13 mouse cellular contexts compared by ENCODE assay signal in the genomic region with DNA sequence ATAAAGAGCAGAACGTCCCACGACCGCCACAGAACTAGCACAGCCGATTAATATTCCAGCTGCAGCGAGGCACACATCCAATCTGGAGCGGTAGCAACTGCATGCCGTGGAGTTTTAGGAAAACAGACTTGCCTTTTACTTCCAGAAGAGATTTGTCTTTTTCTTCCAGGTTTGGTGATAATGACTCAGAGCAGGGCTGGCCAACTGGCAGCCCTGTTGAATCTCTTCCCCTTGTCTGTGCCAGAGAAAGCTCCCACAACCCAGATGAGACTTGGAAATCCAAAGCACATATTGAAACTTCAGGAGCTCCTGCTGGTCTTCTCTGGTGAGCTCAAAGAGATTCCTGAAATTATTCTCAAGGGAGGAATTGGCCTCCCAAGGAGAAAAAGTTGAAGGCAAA.
DNase-seq lines count a peak whose midpoint lies in the region; ATAC-seq and TF ChIP-seq lines count a peak whose summit lies in the region.
"Had no signal": no experiment of that assay in that cellular context is flagged by ENCODE, and none has a peak within 500 bp of the region (broad histone marks: within the 10 kb centered on the region; RNA-seq: fewer than 3 reads in every experiment).

No protein-coding gene starts in this region.

- H3K4me1 ChIP-seq in hindbrain, postnatal 0 days (ENCODE audit: insufficient read depth, low read length): no peaks in the 10 kb centered on the region
- H3K4me1 ChIP-seq in hindbrain, embryonic 12.5 days: no peaks in the 10 kb centered on the region
- H3K4me1 ChIP-seq in liver, embryonic 12.5 days: no peaks in the 10 kb centered on the region
- H3K4me1 ChIP-seq: intestine, embryonic 15.5 days; midbrain, embryonic 12.5 days; neural tube, embryonic 12.5 days had no signal

- TF ChIP-seq CTCF in hindbrain, postnatal 0 days (IDR thresholded peaks at IDR 0.05; ENCODE audit: low read depth): no peak

- no peaks in the 10 kb centered on the region for H3K9me3 ChIP-seq in hindbrain, postnatal 0 days (ENCODE audit: low read length)
- H3K9me3 ChIP-seq in hindbrain, embryonic 12.5 days (replicated peaks): no peaks in the 10 kb centered on the region
- H3K9me3 ChIP-seq in liver, embryonic 12.5 days (replicated peaks): no peaks in the 10 kb centered on the region
- H3K9me3 ChIP-seq: intestine, embryonic 15.5 days; midbrain, embryonic 12.5 days; neural tube, embryonic 12.5 days had no signal

- no peaks in the 10 kb centered on the region for H3K36me3 ChIP-seq in hindbrain, postnatal 0 days (ENCODE audit: insufficient read depth, low read length)
- H3K36me3 ChIP-seq in hindbrain, embryonic 12.5 days: no peaks in the 10 kb centered on the region
- no peaks in the 10 kb centered on the region for H3K36me3 ChIP-seq in liver, embryonic 12.5 days
- H3K36me3 ChIP-seq: intestine, embryonic 15.5 days; midbrain, embryonic 12.5 days; neural tube, embryonic 12.5 days had no signal

- no peak for ATAC-seq in hindbrain, postnatal 0 days
- ATAC-seq in hindbrain, embryonic 12.5 days (ENCODE audit: low FRiP score): no peak
- peak; percentile 100 for ATAC-seq in frontal cortex, adult (ENCODE audit: low TSS enrichment)
- no peak for ATAC-seq in liver, embryonic 12.5 days
- ATAC-seq: intestine, embryonic 15.5 days had no signal

- DNase-seq in hindbrain, postnatal 0 days (ENCODE audit: low spot score): peak; percentile 12
- peak; percentile 17 for DNase-seq in layer of hippocampus, adult 9-10 months (ENCODE audit: low spot score)
- peak; percentile 45 to 59 for DNase-seq in left cerebral cortex, postnatal 36 days (ENCODE audit: low spot score in 2 of 2)
- DNase-seq in heart, adult 18-20 months: no peak
- no peak for DNase-seq in cerebellum, postnatal 25 days
- DNase-seq: heart, postnatal 14 days; kidney, postnatal 4 days had no signal

- 53% methylated on average over 7 of the region's 7 CpGs for WGBS in hindbrain, postnatal 0 days
- WGBS in hindbrain, embryonic 12.5 days: 82% methylated on average over 7 of the region's 7 CpGs
- WGBS in liver, embryonic 12.5 days (ENCODE audit: insufficient replicate concordance): 79% methylated on average over 7 of the region's 7 CpGs

- no peak overlapping the region for H3K27ac ChIP-seq in hindbrain, postnatal 0 days
- H3K27ac ChIP-seq in hindbrain, embryonic 12.5 days: no peak overlapping the region
- no peak overlapping the region for H3K27ac ChIP-seq in liver, embryonic 12.5 days
- H3K27ac ChIP-seq: intestine, embryonic 15.5 days; midbrain, embryonic 12.5 days; neural tube, embryonic 12.5 days had no signal

- H3K4me2 ChIP-seq in hindbrain, postnatal 0 days (ENCODE audit: low read depth, low read length): no peak overlapping the region
- no peak overlapping the region for H3K4me2 ChIP-seq in hindbrain, embryonic 12.5 days (replicated peaks)
- H3K4me2 ChIP-seq in liver, embryonic 12.5 days: no peak overlapping the region
- H3K4me2 ChIP-seq: intestine, embryonic 15.5 days; midbrain, embryonic 12.5 days; neural tube, embryonic 12.5 days had no signal

- no peak overlapping the region for H3K9ac ChIP-seq in hindbrain, postnatal 0 days (replicated peaks; ENCODE audit: low read length)
- no peak overlapping the region for H3K9ac ChIP-seq in hindbrain, embryonic 12.5 days
- no peak overlapping the region for H3K9ac ChIP-seq in liver, embryonic 12.5 days
- H3K9ac ChIP-seq: intestine, embryonic 15.5 days; midbrain, embryonic 12.5 days; neural tube, embryonic 12.5 days had no signal

- intact Hi-C loops in left cerebral cortex, postnatal 36 days (cut with DNase I): no loop called here

- no peak overlapping the region for H3K4me3 ChIP-seq in hindbrain, postnatal 0 days (ENCODE audit: low read length)
- no peak overlapping the region for H3K4me3 ChIP-seq in hindbrain, embryonic 12.5 days
- no peak overlapping the region for H3K4me3 ChIP-seq in liver, embryonic 12.5 days
- H3K4me3 ChIP-seq: intestine, embryonic 15.5 days; midbrain, embryonic 12.5 days; neural tube, embryonic 12.5 days had no signal

- H3K27me3 ChIP-seq in hindbrain, postnatal 0 days (ENCODE audit: insufficient read depth, low read length): no peaks in the 10 kb centered on the region
- no peaks in the 10 kb centered on the region for H3K27me3 ChIP-seq in hindbrain, embryonic 12.5 days
- H3K27me3 ChIP-seq in liver, embryonic 12.5 days (replicated peaks): no peaks in the 10 kb centered on the region
- H3K27me3 ChIP-seq: intestine, embryonic 15.5 days; midbrain, embryonic 12.5 days; neural tube, embryonic 12.5 days had no signal

Comparison
In these comparisons a context has a peak if more than half of its experiments do, and no peak if none do; other contexts are left out.
1. DNase-seq: peak in hindbrain, postnatal 0 days (single experiment), layer of hippocampus, adult 9-10 months (single experiment) and left cerebral cortex, postnatal 36 days (2 of 2); none in heart, adult 18-20 months (0 of 2) and cerebellum, postnatal 25 days (0 of 2).